Mouse (Mus musculus) liver, postnatal 0 days (tissue): ENCODE measurements around the gene Nup210l. TPM values are rescaled to one million over a fixed set of nuclear protein-coding genes. Genes with fewer than 3 reads are reported as not detected.

Source experiments
- ATAC-seq: fragments of 200-750 bp; cut with Nextera tagmentation; 2 replicates; pipeline ENCODE4 v1.8.0; 2017; ENCODE audit warnings: mild to moderate bottlenecking, moderate library complexity
- DNase-seq: peaks from one replicate; pipeline ENCODE4 v3.0.0-alpha.2; 2016
- H3K27ac ChIP-seq: fragments of 300-500 bp; sonication (generic); 2 replicates; pipeline ENCODE4 v1.5.1; 2014; ENCODE audit warnings: antibody characterized with exemption, moderate library complexity, mild to moderate bottlenecking, low read depth
- H3K27me3 ChIP-seq: fragments of 300-500 bp; sonication (generic); 2 replicates; pipeline ENCODE4 v1.6.1; 2014; ENCODE audit warnings: low read length, control low read depth, mixed read lengths; ENCODE audit not compliant: insufficient read depth
- H3K36me3 ChIP-seq: fragments of 300-500 bp; sonication (generic); replicated peaks from 2 replicates; pipeline ENCODE4 v1.6.1; 2014; ENCODE audit warnings: mild to moderate bottlenecking, control low read depth, low read length, moderate library complexity, mixed read lengths; ENCODE audit not compliant: insufficient read depth
- H3K4me1 ChIP-seq: fragments of 300-500 bp; sonication (generic); 2 replicates; pipeline ENCODE4 v1.6.1; 2014; ENCODE audit warnings: antibody characterized with exemption, mild to moderate bottlenecking, control low read depth; ENCODE audit not compliant: insufficient read depth
- H3K4me2 ChIP-seq: fragments of 300-500 bp; sonication (generic); 2 replicates; pipeline ENCODE4 v1.6.1; 2014; ENCODE audit warnings: low read depth, mild to moderate bottlenecking, low read length, moderate library complexity, mixed read lengths
- H3K4me3 ChIP-seq: fragments of 300-500 bp; sonication (generic); 2 replicates; pipeline ENCODE4 v1.5.1; 2014; ENCODE audit warnings: low read depth, low read length
- H3K9ac ChIP-seq: fragments of 300-500 bp; sonication (generic); replicated peaks from 2 replicates; pipeline ENCODE4 v1.6.1; 2014; ENCODE audit warnings: mild to moderate bottlenecking, moderate library complexity
- H3K9me3 ChIP-seq: fragments of 300-500 bp; sonication (generic); 2 replicates; pipeline ENCODE4 v1.6.1; 2016; ENCODE audit warnings: mild to moderate bottlenecking, control low read depth, low read length, mixed read lengths
- CTCF ChIP-seq: sonication (generic); IDR thresholded peaks from 2 replicates; pipeline ENCODE4 v1.5.1; 2016; ENCODE audit warnings: antibody characterized with exemption, low read depth
- EP300 ChIP-seq: IDR thresholded peaks from 2 replicates; pipeline ENCODE4 v1.6.1; 2016; ENCODE audit warnings: antibody characterized with exemption, low read depth, mild to moderate bottlenecking
- WGBS: fragments of 180-500 bp; shearing (Covaris S2); extraction: QIAGEN DNeasy Blood & Tissue Kit; methylation state at CpG from one replicate; pipeline ENCODE4 v1.1.7; 2014; ENCODE audit not compliant: insufficient replicate concordance; 5-methylcytosine and 5-hydroxymethylcytosine counted together
- polyA plus RNA-seq: library from polyadenylated mRNA; unstranded; fragments of >200 nt; fragmentation: Nextera tagmentation; extraction: Ambion mirVana; gene quantifications from 2 replicates; pipeline ENCODE4 v1.2.1, GENCODE M21; 2015

Gene Nup210l
- polyA plus RNA-seq, 1 experiment from 2014 or later, result 0.04 TPM

DNA sequence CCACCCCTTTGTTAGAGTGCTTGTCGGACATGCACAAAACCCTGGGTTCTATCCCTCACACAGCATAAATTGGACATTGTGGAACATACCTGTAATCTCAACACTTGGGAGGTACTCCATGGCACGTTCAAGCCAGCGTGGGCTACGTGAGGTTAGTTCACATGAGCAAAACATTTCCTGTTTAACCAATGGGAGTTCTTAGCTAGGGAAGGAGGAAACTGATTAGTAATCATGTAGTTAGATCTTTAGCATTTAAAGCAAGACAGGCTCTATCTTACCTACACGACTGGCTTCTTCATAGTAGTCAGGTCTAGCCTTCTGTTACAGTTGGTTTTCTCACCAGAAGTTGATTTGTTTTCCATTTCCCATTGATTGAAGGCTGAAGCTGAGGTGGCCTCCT lies 17.9 kb upstream of the Nup210l start:
- Histone ChIP-seq H3K27ac (0 out of 2 replicates have a peak overlapping the region, but pooled peaks have one; percentile 12), H3K4me2 (no peak overlapping the region), H3K27me3 (no peaks in the 10 kb centered on the region), H3K4me1 (peaks cover 50% of the 10 kb centered on the region), H3K9me3 (no peaks in the 10 kb centered on the region), H3K4me3 (no peak overlapping the region), H3K9ac (no peak overlapping the region), H3K36me3 (peaks cover 44% of the 10 kb centered on the region)
- 42% methylated on average over 5 of the region's 5 CpGs for WGBS
- no peak for TF ChIP-seq EP300
- TF ChIP-seq CTCF, result no peak
- DNase-seq (no peak), ATAC-seq (no peak)

DNA sequence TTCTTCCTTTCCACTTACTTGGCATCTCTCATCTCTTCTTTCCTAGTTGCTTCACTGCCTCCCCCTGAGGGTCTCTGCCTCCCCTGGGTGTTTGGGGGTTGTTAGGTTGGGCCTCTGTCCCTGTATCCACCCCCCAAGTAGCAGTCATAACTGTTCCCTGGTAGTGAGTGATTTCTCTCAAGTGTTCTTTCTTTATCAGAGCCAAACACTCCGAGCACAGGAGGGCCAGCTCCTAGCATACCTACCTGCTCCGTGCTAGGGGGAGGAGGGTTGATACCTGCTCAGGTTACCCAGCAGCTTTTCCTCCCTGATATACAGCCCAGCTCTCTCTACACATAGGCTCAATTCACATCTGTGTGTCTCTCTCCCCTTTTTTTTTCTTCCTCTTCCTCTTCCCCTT lies 15.3 kb upstream of the Nup210l start:
- no peak for ATAC-seq
- TF ChIP-seq EP300 (no peak), CTCF (no peak)
- H3K4me1 ChIP-seq, result peaks cover 25% of the 10 kb centered on the region
- H3K4me2 ChIP-seq, result no peak overlapping the region
- H3K27ac ChIP-seq, result no peak overlapping the region
- H3K9me3 ChIP-seq, result no peaks in the 10 kb centered on the region
- H3K4me3 ChIP-seq, result no peak overlapping the region
- peaks cover 67% of the 10 kb centered on the region for H3K36me3 ChIP-seq
- no peak overlapping the region for H3K9ac ChIP-seq
- no peaks in the 10 kb centered on the region for H3K27me3 ChIP-seq
- no peak for DNase-seq
- WGBS, result 83% methylated on average over 2 of the region's 2 CpGs

DNA sequence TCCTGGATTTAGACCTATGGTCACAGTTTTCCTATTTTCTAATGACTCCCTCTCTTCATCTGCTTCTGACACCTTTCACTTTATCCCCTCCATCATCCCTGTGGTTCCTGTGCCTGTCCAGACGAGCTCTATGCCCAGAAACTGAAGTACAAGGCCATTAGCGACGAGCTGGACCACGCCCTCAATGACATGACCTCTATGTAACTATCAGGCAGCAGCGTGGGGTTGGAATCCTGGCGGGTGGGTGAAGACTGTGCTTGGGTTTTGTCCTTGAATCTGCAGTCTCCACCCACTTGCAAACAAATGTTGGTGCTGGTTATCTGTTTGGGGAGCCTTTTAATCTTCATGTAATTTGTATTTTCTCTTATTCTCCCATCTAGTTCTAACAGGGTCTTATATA lies 13.0 kb upstream of the Nup210l start:
- no peak for DNase-seq
- 62% methylated on average over 6 of the region's 6 CpGs for WGBS
- peaks cover 82% of the 10 kb centered on the region for H3K36me3 ChIP-seq

DNA sequence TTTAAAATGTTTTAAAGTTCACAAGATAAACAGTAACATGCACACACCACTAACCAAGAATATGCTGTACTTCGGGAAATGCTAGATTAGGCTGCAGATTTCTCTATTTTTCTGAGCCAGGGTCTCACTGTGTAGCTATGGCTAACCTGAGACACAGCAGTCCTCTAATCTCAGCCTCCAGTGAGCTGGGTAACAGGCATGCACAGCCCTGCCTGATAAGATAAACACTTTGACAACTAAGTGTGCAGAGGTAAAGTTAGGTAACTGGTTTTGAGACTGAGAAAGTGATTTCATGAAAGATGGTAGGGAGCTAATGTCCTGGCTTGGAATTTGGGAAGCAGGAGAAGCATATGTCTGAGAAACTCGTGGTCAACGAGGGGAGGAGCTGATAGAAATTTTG lies 9.5 kb upstream of the Nup210l start:
- Histone ChIP-seq H3K36me3 (peaks cover 69% of the 10 kb centered on the region), H3K27ac (no peak overlapping the region), H3K9me3 (no peaks in the 10 kb centered on the region), H3K27me3 (no peaks in the 10 kb centered on the region), H3K4me1 (no peaks in the 10 kb centered on the region), H3K4me2 (no peak overlapping the region), H3K4me3 (no peak overlapping the region), H3K9ac (no peak overlapping the region)
- no peak for ATAC-seq
- TF ChIP-seq EP300 (no peak), CTCF (no peak)
- 77% methylated on average over 3 of the region's 3 CpGs for WGBS
- no peak for DNase-seq

More for the DNA sequence above, 13.0 kb upstream of the Nup210l start:
- Histone ChIP-seq H3K4me2 (no peak overlapping the region), H3K9me3 (no peaks in the 10 kb centered on the region), H3K27ac (no peak overlapping the region), H3K9ac (no peak overlapping the region), H3K27me3 (no peaks in the 10 kb centered on the region), H3K4me3 (no peak overlapping the region), H3K4me1 (peaks cover 3% of the 10 kb centered on the region)
- no peak for ATAC-seq
- TF ChIP-seq CTCF (no peak), EP300 (no peak)

DNA sequence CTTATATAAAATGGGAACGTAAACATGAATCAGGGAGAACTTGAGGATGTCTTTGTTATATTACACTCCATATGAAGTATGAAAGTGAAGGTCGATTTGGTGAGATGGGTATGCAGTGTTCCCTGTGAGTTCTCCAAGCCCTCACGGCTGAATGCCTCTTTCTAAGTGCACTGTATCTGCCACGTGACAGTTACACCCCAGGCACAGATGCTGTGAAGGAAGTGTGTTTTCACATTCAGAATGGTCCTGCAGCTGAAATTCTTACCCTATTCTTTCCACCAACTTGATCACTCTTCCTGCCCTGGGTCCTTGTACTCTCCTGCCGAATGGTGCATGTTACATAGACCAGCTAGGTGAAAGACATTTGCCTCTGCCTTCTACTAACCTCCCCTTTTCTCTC lies 6.0 kb upstream of the Nup210l start:
- no peaks in the 10 kb centered on the region for H3K4me1 ChIP-seq
- ATAC-seq (no peak), DNase-seq (no peak)
- H3K36me3 ChIP-seq, result peaks cover 45% of the 10 kb centered on the region
- H3K9ac ChIP-seq, result no peak overlapping the region
- H3K4me2 ChIP-seq, result no peak overlapping the region
- H3K27ac ChIP-seq, result no peak overlapping the region
- WGBS, result 79% methylated on average over 5 of the region's 5 CpGs
- no peak overlapping the region for H3K4me3 ChIP-seq
- no peaks in the 10 kb centered on the region for H3K9me3 ChIP-seq
- H3K27me3 ChIP-seq, result no peaks in the 10 kb centered on the region
- TF ChIP-seq EP300, result no peak
- no peak for TF ChIP-seq CTCF

DNA sequence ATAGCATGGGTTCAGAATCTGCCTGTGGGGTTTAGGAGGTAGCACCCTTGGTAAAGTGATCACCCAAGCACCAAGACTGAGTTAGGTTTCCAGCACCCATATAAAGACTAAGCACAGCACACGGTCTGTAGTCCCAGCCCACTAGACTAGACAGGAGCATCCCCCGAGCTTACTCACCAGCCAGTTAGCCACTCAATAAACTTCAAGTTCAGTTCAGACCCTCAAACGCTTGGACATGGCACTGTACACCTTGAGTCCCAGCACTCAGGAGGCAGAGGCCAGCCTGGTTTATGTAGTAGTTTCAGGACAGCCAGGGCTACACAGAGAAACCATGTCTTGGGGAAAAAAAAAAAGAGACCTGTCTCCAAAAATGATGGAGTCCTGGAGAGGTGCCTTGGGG lies 2.9 kb upstream of the Nup210l start:
- WGBS, result 78% methylated on average over 3 of the region's 3 CpGs
- H3K4me3 ChIP-seq, result no peak overlapping the region
- no peaks in the 10 kb centered on the region for H3K9me3 ChIP-seq
- no peak overlapping the region for H3K9ac ChIP-seq
- no peak overlapping the region for H3K4me2 ChIP-seq
- DNase-seq (no peak), ATAC-seq (no peak)
- no peak overlapping the region for H3K27ac ChIP-seq
- H3K36me3 ChIP-seq, result peaks cover 23% of the 10 kb centered on the region
- TF ChIP-seq CTCF, result no peak
- no peak for TF ChIP-seq EP300
- no peaks in the 10 kb centered on the region for H3K4me1 ChIP-seq
- H3K27me3 ChIP-seq, result no peaks in the 10 kb centered on the region

DNA sequence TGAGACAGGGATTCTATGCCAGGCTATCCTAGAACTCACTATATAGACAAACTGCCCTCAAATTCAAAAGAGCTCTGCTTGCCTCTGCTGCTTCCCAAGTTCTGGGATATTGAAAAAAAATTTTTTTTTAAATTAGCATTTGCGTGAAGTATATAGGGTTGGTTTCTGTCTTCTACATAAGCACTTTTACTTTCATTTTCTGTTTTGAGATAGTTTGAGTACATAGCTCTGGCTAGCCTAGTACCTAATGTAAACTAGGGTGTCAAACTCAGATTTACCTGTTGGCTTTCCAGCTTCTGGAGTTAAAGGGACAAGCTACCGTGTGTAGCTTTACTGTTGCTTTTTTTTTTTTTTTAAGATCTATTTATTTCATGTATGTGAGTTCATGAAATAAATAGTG lies 2.3 kb upstream of the Nup210l start:
- no peak overlapping the region for H3K4me3 ChIP-seq
- H3K9ac ChIP-seq, result no peak overlapping the region
- DNase-seq (no peak), ATAC-seq (no peak)
- no peaks in the 10 kb centered on the region for H3K9me3 ChIP-seq
- H3K27ac ChIP-seq, result no peak overlapping the region
- no peaks in the 10 kb centered on the region for H3K4me1 ChIP-seq
- H3K36me3 ChIP-seq, result peaks cover 23% of the 10 kb centered on the region
- TF ChIP-seq CTCF, result no peak
- no peak for TF ChIP-seq EP300
- H3K4me2 ChIP-seq, result no peak overlapping the region
- H3K27me3 ChIP-seq, result no peaks in the 10 kb centered on the region
- WGBS, result 86% methylated on average over 2 of the region's 2 CpGs
